Mouse (Mus musculus) adrenal gland, postnatal 36 days (tissue): Measurements from ENCODE around the gene Nkapl. TPM values are rescaled to one million over a fixed set of nuclear protein-coding genes. Genes with fewer than 3 reads are reported as not detected.
"Not testable (repeated sequence)": the region's sequence is repeated elsewhere in the genome, so short reads cannot be mapped to it uniquely, and the experiment has no call there.

Experiments
- DNase-seq, 2 experiments: peaks; one replicate each; pipeline ENCODE4 v3.0.0; 2021; ENCODE audit warnings: mixed read lengths in 1 of 2
- long read RNA-seq, 2 experiments: library from polyadenylated mRNA; stranded (forward); transcript quantifications; one replicate each; pipeline ENCODE4 v2.0.0; 2021; ENCODE audit warnings: borderline sequencing depth in 2 of 2
- total RNA-seq, 2 experiments: library from RNA; stranded (reverse); gene quantifications; 2 replicates each; pipeline ENCODE4 v1.2.3; 2021

The Nkapl gene
- 1 to 10 TPM in 1 of 2 experiments, under 1 TPM in 1; 0.96 to 1.4 TPM for total RNA-seq
- long read RNA-seq, experiment 1, partial matches to known transcripts: 0 of 1 reads
- long read RNA-seq, experiment 1, other reads (novel, unspliced or antisense): 0 of 1 reads
- long read RNA-seq, experiment 2: 0 reads

- DNase-seq: peak; percentile 92 to 93
These were observed at the start of gene Nkapl for GRCm38 (mm10) chr13:21468061-21469019. TSS of gene Nkapl (minus strand) at chr13:21468509.

GRCm38 (mm10) chr13:21506221-21506649, 37.9 kb upstream of the Nkapl start:
- peak; percentile 87 to 92 for DNase-seq

- no peak for DNase-seq
These were observed 34.0 kb upstream of the Nkapl start for GRCm38 (mm10) chr13:21502296-21502695.

GRCm38 (mm10) chr13:21501182-21501581, 32.9 kb upstream of the Nkapl start, which contains the start of gene Gm11273:
TSS of gene Gm11273 (minus strand) at chr13:21501418.
- DNase-seq: not testable (repeated sequence)

- peak; percentile 15 to 25 for DNase-seq
These were observed 26.8 kb upstream of the Nkapl start, which contains the start of gene AK157302 for GRCm38 (mm10) chr13:21495080-21495479. TSS of gene AK157302 (plus strand) at chr13:21495223.

- peak; percentile 34 to 55 for DNase-seq
These were observed 24.5 kb upstream of the Nkapl start for GRCm38 (mm10) chr13:21492847-21493246.

GRCm38 (mm10) chr13:21486881-21487280, 18.6 kb upstream of the Nkapl start:
- no peak for DNase-seq

- DNase-seq: peak; percentile 67 to 71
These were observed 10.7 kb upstream of the Nkapl start, which contains the start of the genes Zkscan4 and Gm10065 for GRCm38 (mm10) chr13:21478759-21479670. TSS of gene Zkscan4 (plus strand) at chr13:21478907. TSS of gene Gm10065 (minus strand) at chr13:21479441.

GRCm38 (mm10) chr13:21472427-21472826, 4.1 kb upstream of the Nkapl start:
- no peak for DNase-seq

- no peak for DNase-seq
These were observed 788 bp upstream of the Nkapl start for GRCm38 (mm10) chr13:21469097-21469496.

GRCm38 (mm10) chr13:21467336-21467735, 973 bp downstream of the Nkapl start:
- no peak for DNase-seq

- not testable (repeated sequence) for DNase-seq
These were observed 5.8 kb downstream of the Nkapl start for GRCm38 (mm10) chr13:21462516-21462915.

GRCm38 (mm10) chr13:21456347-21456746, 12.0 kb downstream of the Nkapl start:
- no peak for DNase-seq

- no peak for DNase-seq
These were observed 14.2 kb downstream of the Nkapl start for GRCm38 (mm10) chr13:21454133-21454532.

GRCm38 (mm10) chr13:21453449-21453848, 14.9 kb downstream of the Nkapl start, which contains the start of gene Zscan26:
TSS of gene Zscan26 (minus strand) at chr13:21453730.
- peak; percentile 88 to 89 for DNase-seq

GRCm38 (mm10) chr13:21453042-21453441, 15.3 kb downstream of the Nkapl start:
- no peak for DNase-seq

- DNase-seq: no peak
These were observed 20.3 kb downstream of the Nkapl start for GRCm38 (mm10) chr13:21447856-21448614.

- DNase-seq: no peak
These were observed 21.5 kb downstream of the Nkapl start for GRCm38 (mm10) chr13:21446796-21447195.

- no peak for DNase-seq
These were observed 27.1 kb downstream of the Nkapl start for GRCm38 (mm10) chr13:21441207-21441572.

GRCm38 (mm10) chr13:21440503-21441206, 27.7 kb downstream of the Nkapl start, which contains the start of gene Pgbd1:
TSS of gene Pgbd1 (minus strand) at chr13:21441058.
- DNase-seq: peak; percentile 82 to 83
